Mouse (Mus musculus) liver (tissue): ENCODE measurements at regions not wholly inside any gene's neighbourhood (a gene's known extent, or its start where the extent isn't known, plus 50 kb on each side); places are given as distances from the start of the nearest gene placed in this dataset.

ENCODE experiments used
- DNase-seq: peaks from one replicate; pipeline ENCODE4 v3.0.0-alpha.2; 2020; ENCODE audit warnings: mixed read lengths

GRCm38 (mm10) chr15:93959931-93960330 lies 364.2 kb upstream of the Prickle1 start:
- DNase-seq = no peak

- no peak for DNase-seq
These were observed 362.4 kb upstream of the Prickle1 start for GRCm38 (mm10) chr15:93958086-93958485.

- DNase-seq = no peak
These were observed 361.1 kb upstream of the Prickle1 start for GRCm38 (mm10) chr15:93956801-93957200.

- no peak for DNase-seq
These were observed 357.9 kb upstream of the Prickle1 start for GRCm38 (mm10) chr15:93953548-93953947.

GRCm38 (mm10) chr15:93950441-93950840 lies 354.8 kb upstream of the Prickle1 start:
- no peak for DNase-seq

GRCm38 (mm10) chr15:93948902-93949301 lies 353.2 kb upstream of the Prickle1 start:
- no peak for DNase-seq

GRCm38 (mm10) chr15:93943545-93943944 lies 347.9 kb upstream of the Prickle1 start:
- DNase-seq = no peak

- no peak for DNase-seq
These were observed 337.3 kb upstream of the Prickle1 start for GRCm38 (mm10) chr15:93932971-93933496.

- DNase-seq = no peak
These were observed 331.2 kb upstream of the Prickle1 start for GRCm38 (mm10) chr15:93926842-93927241.

- no peak for DNase-seq
These were observed 330.6 kb upstream of the Prickle1 start for GRCm38 (mm10) chr15:93926262-93926661.

GRCm38 (mm10) chr15:93921457-93922234 lies 326.0 kb upstream of the Prickle1 start:
- no peak for DNase-seq

- DNase-seq = no peak
These were observed 325.3 kb upstream of the Prickle1 start for GRCm38 (mm10) chr15:93920996-93921395.

- no peak for DNase-seq
These were observed 323.9 kb upstream of the Prickle1 start for GRCm38 (mm10) chr15:93919577-93919976.

- no peak for DNase-seq
These were observed 321.2 kb upstream of the Prickle1 start for GRCm38 (mm10) chr15:93916856-93917255.

GRCm38 (mm10) chr15:93913462-93913861 lies 317.8 kb upstream of the Prickle1 start:
- no peak for DNase-seq

- no peak for DNase-seq
These were observed 317.4 kb upstream of the Prickle1 start for GRCm38 (mm10) chr15:93913041-93913440.

GRCm38 (mm10) chr15:93910981-93911431 lies 315.3 kb upstream of the Prickle1 start:
- DNase-seq = no peak

GRCm38 (mm10) chr15:93910158-93910557 lies 314.5 kb upstream of the Prickle1 start:
- no peak for DNase-seq

GRCm38 (mm10) chr15:93903671-93904603 lies 308.2 kb upstream of the Prickle1 start:
- no peak for DNase-seq

- no peak for DNase-seq
These were observed 287.1 kb upstream of the Prickle1 start for GRCm38 (mm10) chr15:93882826-93883225.

GRCm38 (mm10) chr15:93881276-93881675 lies 285.6 kb upstream of the Prickle1 start:
- no peak for DNase-seq

GRCm38 (mm10) chr15:93880302-93880701 lies 284.6 kb upstream of the Prickle1 start:
- no peak for DNase-seq

- DNase-seq = no peak
These were observed 283.3 kb upstream of the Prickle1 start for GRCm38 (mm10) chr15:93879006-93879405.
